Mouse (Mus musculus) limb, embryonic 15.5 days (tissue): ENCODE measurements around the gene Olfr1276. TPM values are rescaled to one million over a fixed set of nuclear protein-coding genes. Genes with fewer than 3 reads are reported as not detected.

Experiments
- ATAC-seq: fragments of 200-750 bp; cut with Nextera tagmentation; 2 replicates; pipeline ENCODE4 v1.8.0; 2017; ENCODE audit warnings: low read depth, moderate TSS enrichment; ENCODE audit not compliant: insufficient number of reproducible peaks, low FRiP score, low TSS enrichment
- H3K27ac ChIP-seq: fragments of 300-500 bp; sonication (generic); 2 replicates; pipeline ENCODE4 v1.5.1; 2015; ENCODE audit warnings: moderate library complexity, mild to moderate bottlenecking, inconsistent platforms
- H3K27me3 ChIP-seq: fragments of 300-500 bp; sonication (generic); 2 replicates; pipeline ENCODE4 v1.6.1; 2015; ENCODE audit warnings: inconsistent platforms
- H3K36me3 ChIP-seq: fragments of 300-500 bp; sonication (generic); 2 replicates; pipeline ENCODE4 v1.6.1; 2015; ENCODE audit warnings: inconsistent platforms
- H3K4me1 ChIP-seq: fragments of 300-500 bp; sonication (generic); 2 replicates; pipeline ENCODE4 v1.6.1; 2015; ENCODE audit warnings: inconsistent platforms
- H3K4me2 ChIP-seq: fragments of 300-500 bp; sonication (generic); 2 replicates; pipeline ENCODE4 v1.6.1; 2015; ENCODE audit warnings: mild to moderate bottlenecking, inconsistent platforms
- H3K4me3 ChIP-seq: fragments of 300-500 bp; sonication (generic); 2 replicates; pipeline ENCODE4 v1.5.1; 2015; ENCODE audit warnings: mild to moderate bottlenecking, inconsistent platforms
- H3K9ac ChIP-seq: fragments of 300-500 bp; sonication (generic); 2 replicates; pipeline ENCODE4 v1.6.1; 2015; ENCODE audit warnings: inconsistent platforms
- H3K9me3 ChIP-seq: fragments of 300-500 bp; sonication (generic); 2 replicates; pipeline ENCODE4 v1.6.1; 2016; ENCODE audit warnings: inconsistent platforms
- WGBS: fragments of 180-500 bp; shearing (Covaris S2); methylation state at CpG from one replicate; pipeline ENCODE4 v1.1.7; 2015; 5-methylcytosine and 5-hydroxymethylcytosine counted together
- polyA plus RNA-seq: library from polyadenylated mRNA; unstranded; fragments of >200 nt; fragmentation: Nextera tagmentation; extraction: Ambion mirVana; gene quantifications from 2 replicates; pipeline ENCODE4 v1.2.1, GENCODE M21; 2015

Gene Olfr1276
- polyA plus RNA-seq, result not detected in 2 replicates

- H3K4me3 ChIP-seq, result no peak within 1 kb of the TSS
Measured at GRCm38 (mm10) chr2:111254216-111254615, at the start of gene Olfr1276. Gene Olfr1276, plus strand, starts transcription at chr2:111254516.

GRCm38 (mm10) chr2:111229502-111229901, 24.8 kb upstream of the Olfr1276 start, which contains the start of gene 4930430A15Rik:
Gene 4930430A15Rik, minus strand, starts transcription at chr2:111229602.
- Histone ChIP-seq H3K27ac (no peak within 1 kb of the TSS), H3K4me3 (no peak within 1 kb of the TSS), H3K36me3 (no peaks in the 10 kb centered on the region), H3K4me2 (no peak within 1 kb of the TSS), H3K27me3 (no peaks in the 10 kb centered on the region), H3K4me1 (no peaks in the 10 kb centered on the region), H3K9ac (no peak within 1 kb of the TSS), H3K9me3 (no peaks in the 10 kb centered on the region)
- 82% methylated on average over 6 of the region's 6 CpGs for WGBS
- no peak for ATAC-seq

More at GRCm38 (mm10) chr2:111254216-111254615, at the start of gene Olfr1276:
- H3K27me3 ChIP-seq, result no peaks in the 10 kb centered on the region
- ATAC-seq, result no peak
- H3K27ac ChIP-seq, result no peak within 1 kb of the TSS
- no peaks in the 10 kb centered on the region for H3K36me3 ChIP-seq
- no peaks in the 10 kb centered on the region for H3K4me1 ChIP-seq
- no peak within 1 kb of the TSS for H3K4me2 ChIP-seq
- no peak within 1 kb of the TSS for H3K9ac ChIP-seq
- no peaks in the 10 kb centered on the region for H3K9me3 ChIP-seq

GRCm38 (mm10) chr2:111235186-111235585, 19.1 kb upstream of the Olfr1276 start, which contains the start of gene Olfr1275:
Gene Olfr1275, minus strand, starts transcription at chr2:111235286.
- WGBS, result 70% methylated on average over 1 of the region's 1 CpGs
- no peak within 1 kb of the TSS for H3K27ac ChIP-seq
- H3K9me3 ChIP-seq, result no peaks in the 10 kb centered on the region
- H3K4me3 ChIP-seq, result no peak within 1 kb of the TSS
- H3K4me2 ChIP-seq, result no peak within 1 kb of the TSS
- no peaks in the 10 kb centered on the region for H3K4me1 ChIP-seq
- no peak within 1 kb of the TSS for H3K9ac ChIP-seq
- ATAC-seq, result no peak
- H3K27me3 ChIP-seq, result no peaks in the 10 kb centered on the region
- no peaks in the 10 kb centered on the region for H3K36me3 ChIP-seq

GRCm38 (mm10) chr2:111274006-111274405, 19.7 kb downstream of the Olfr1276 start, which contains the start of gene Olfr1277:
Gene Olfr1277, minus strand, starts transcription at chr2:111274106.
- no peaks in the 10 kb centered on the region for H3K9me3 ChIP-seq
- no peaks in the 10 kb centered on the region for H3K36me3 ChIP-seq
- no peaks in the 10 kb centered on the region for H3K27me3 ChIP-seq
- no peak within 1 kb of the TSS for H3K27ac ChIP-seq
- no peaks in the 10 kb centered on the region for H3K4me1 ChIP-seq
- ATAC-seq, result no peak
- no peak within 1 kb of the TSS for H3K9ac ChIP-seq
- no peak within 1 kb of the TSS for H3K4me3 ChIP-seq
- 77% methylated on average over 2 of the region's 2 CpGs for WGBS
- H3K4me2 ChIP-seq, result no peak within 1 kb of the TSS

- H3K4me2 ChIP-seq, result no peak within 1 kb of the TSS
- no peak within 1 kb of the TSS for H3K4me3 ChIP-seq
- no peaks in the 10 kb centered on the region for H3K9me3 ChIP-seq
- no peak for ATAC-seq
- no peak within 1 kb of the TSS for H3K9ac ChIP-seq
- no peaks in the 10 kb centered on the region for H3K4me1 ChIP-seq
- no peaks in the 10 kb centered on the region for H3K36me3 ChIP-seq
- H3K27me3 ChIP-seq, result no peaks in the 10 kb centered on the region
- H3K27ac ChIP-seq, result no peak within 1 kb of the TSS
Measured at GRCm38 (mm10) chr2:111289836-111290235, 35.5 kb downstream of the Olfr1276 start, which contains the start of gene Olfr1278. Gene Olfr1278, plus strand, starts transcription at chr2:111290136.

- Histone ChIP-seq H3K4me2 (no peak overlapping the region), H3K4me3 (no peak overlapping the region), H3K36me3 (no peaks in the 10 kb centered on the region), H3K4me1 (no peaks in the 10 kb centered on the region), H3K27me3 (no peaks in the 10 kb centered on the region), H3K9ac (no peak overlapping the region), H3K27ac (no peak overlapping the region), H3K9me3 (no peaks in the 10 kb centered on the region)
- ATAC-seq, result no peak
Measured at GRCm38 (mm10) chr2:111298541-111298940, 44.2 kb downstream of the Olfr1276 start.

- H3K4me3 ChIP-seq, result no peak within 1 kb of the TSS
- no peaks in the 10 kb centered on the region for H3K9me3 ChIP-seq
- H3K4me2 ChIP-seq, result no peak within 1 kb of the TSS
- no peaks in the 10 kb centered on the region for H3K36me3 ChIP-seq
- no peaks in the 10 kb centered on the region for H3K4me1 ChIP-seq
- no peak within 1 kb of the TSS for H3K27ac ChIP-seq
- ATAC-seq, result no peak
- no peak within 1 kb of the TSS for H3K9ac ChIP-seq
- H3K27me3 ChIP-seq, result no peaks in the 10 kb centered on the region
Measured at GRCm38 (mm10) chr2:111300374-111300773, 46.1 kb downstream of the Olfr1276 start, which contains the start of gene Olfr1279. Gene Olfr1279, plus strand, starts transcription at chr2:111300635.

Other genes with a start within 250 kb of the Olfr1276 start
- gene Gm13941, start 148.5 kb upstream of the Olfr1276 start, polyA plus RNA-seq, result not detected in 2 replicates
- not detected in 2 replicates for gene Gm15130, start 101.6 kb upstream of the Olfr1276 start, polyA plus RNA-seq
- not detected in 2 replicates for gene 4930430A15Rik, start 24.9 kb upstream of the Olfr1276 start, polyA plus RNA-seq
- gene Olfr1275, start 19.2 kb upstream of the Olfr1276 start, polyA plus RNA-seq, result not detected in 2 replicates
- not detected in 2 replicates for gene Olfr1277, start 19.6 kb downstream of the Olfr1276 start, polyA plus RNA-seq
- not detected in 2 replicates for gene Olfr1278, start 35.6 kb downstream of the Olfr1276 start, polyA plus RNA-seq
- gene Olfr1279, start 46.1 kb downstream of the Olfr1276 start, polyA plus RNA-seq, result not detected in 2 replicates
- not detected in 2 replicates for gene Olfr1280, start 59.5 kb downstream of the Olfr1276 start, polyA plus RNA-seq
- not detected in 2 replicates for gene Olfr1281, start 72.0 kb downstream of the Olfr1276 start, polyA plus RNA-seq
- not detected in 2 replicates for gene Olfr1282, start 81.6 kb downstream of the Olfr1276 start, polyA plus RNA-seq
- gene Olfr1283, start 112.3 kb downstream of the Olfr1276 start, polyA plus RNA-seq, result not detected in 2 replicates
- gene Olfr1284, start 121.0 kb downstream of the Olfr1276 start, polyA plus RNA-seq, result not detected in 2 replicates
- gene Olfr1286, start 168.6 kb downstream of the Olfr1276 start, polyA plus RNA-seq, result not detected in 2 replicates
- not detected in 2 replicates for gene Olfr1287, start 194.6 kb downstream of the Olfr1276 start, polyA plus RNA-seq
- not detected in 2 replicates for gene Olfr1288, start 219.6 kb downstream of the Olfr1276 start, polyA plus RNA-seq
- gene Olfr1289, start 226.3 kb downstream of the Olfr1276 start, polyA plus RNA-seq, result not detected in 2 replicates
- not detected in 2 replicates for gene Olfr1290, start 239.3 kb downstream of the Olfr1276 start, polyA plus RNA-seq
- not detected in 2 replicates for gene Olfr1291-ps1, start 242.7 kb downstream of the Olfr1276 start, polyA plus RNA-seq